18 mouse cellular contexts compared by ENCODE assay signal in genomic region chr5:73688576-73688975, GRCm38 (mm10). TPM values are rescaled to one million over a fixed set of nuclear protein-coding genes. Genes with fewer than 3 reads are reported as not detected.
A peak's percentile ranks its signal among the peaks of the same experiment; 100 is the strongest.
DNase-seq lines count a peak whose midpoint lies in the region; ATAC-seq lines count a peak whose summit lies in the region.
"Had no signal": no experiment of that assay in that cellular context is flagged by ENCODE, and none has a peak within 500 bp of the region (broad histone marks: within the 10 kb centered on the region; RNA-seq: fewer than 3 reads in every experiment).

No protein-coding gene starts in this region.

- no peaks in the 10 kb centered on the region for H3K36me3 ChIP-seq in midbrain, embryonic 11.5 days (ENCODE audit: control insufficient read depth, insufficient read depth, low read length)
- H3K36me3 ChIP-seq in midbrain, embryonic 14.5 days (ENCODE audit: control insufficient read depth, insufficient read depth, low read length) = no peaks in the 10 kb centered on the region
- H3K36me3 ChIP-seq in heart, embryonic 14.5 days (ENCODE audit: control insufficient read depth, insufficient read depth, low read length) = no peaks in the 10 kb centered on the region
- H3K36me3 ChIP-seq in kidney, embryonic 14.5 days (ENCODE audit: control insufficient read depth, insufficient read depth, low read length) = no peaks in the 10 kb centered on the region
- H3K36me3 ChIP-seq in forebrain, embryonic 16.5 days (ENCODE audit: control insufficient read depth, insufficient read depth) = no peaks in the 10 kb centered on the region
- H3K36me3 ChIP-seq: hindbrain, embryonic 12.5 days; limb, embryonic 12.5 days; neural tube, embryonic 13.5 days had no signal

- no peak overlapping the region for H3K9ac ChIP-seq in midbrain, embryonic 11.5 days (ENCODE audit: low read length)
- H3K9ac ChIP-seq in midbrain, embryonic 14.5 days (replicated peaks; ENCODE audit: low read length) = no peak overlapping the region
- no peak overlapping the region for H3K9ac ChIP-seq in heart, embryonic 14.5 days (ENCODE audit: low read length)
- no peak overlapping the region for H3K9ac ChIP-seq in kidney, embryonic 14.5 days (ENCODE audit: low read depth, low read length)
- H3K9ac ChIP-seq in forebrain, embryonic 16.5 days (replicated peaks; ENCODE audit: low read depth, low read length) = no peak overlapping the region
- H3K9ac ChIP-seq: hindbrain, embryonic 12.5 days; limb, embryonic 12.5 days; neural tube, embryonic 13.5 days had no signal

- no peak overlapping the region for H3K4me3 ChIP-seq in midbrain, embryonic 11.5 days (ENCODE audit: low read depth, low read length)
- H3K4me3 ChIP-seq in midbrain, embryonic 14.5 days (replicated peaks; ENCODE audit: low read depth, low read length) = no peak overlapping the region
- no peak overlapping the region for H3K4me3 ChIP-seq in heart, embryonic 14.5 days (ENCODE audit: control insufficient read depth in 1 of 2, insufficient read depth in 1 of 2, low read depth in 1 of 2, low read length in 2 of 2)
- no peak overlapping the region for H3K4me3 ChIP-seq in kidney, embryonic 14.5 days (ENCODE audit: low read length)
- H3K4me3 ChIP-seq in forebrain, embryonic 16.5 days (replicated peaks; ENCODE audit: low read length) = no peak overlapping the region
- H3K4me3 ChIP-seq: erythroblast, embryonic 14.5 days; hindbrain, embryonic 12.5 days; layer of hippocampus, adult 2 months; left cerebral cortex, adult 2 months; limb, embryonic 12.5 days; neural tube, embryonic 13.5 days had no signal

- H3K27me3 ChIP-seq in midbrain, embryonic 11.5 days (ENCODE audit: control insufficient read depth, insufficient read depth, low read length) = no peaks in the 10 kb centered on the region
- H3K27me3 ChIP-seq in midbrain, embryonic 14.5 days (ENCODE audit: control insufficient read depth, insufficient read depth, low read length) = no peaks in the 10 kb centered on the region
- H3K27me3 ChIP-seq in heart, embryonic 14.5 days (ENCODE audit: control insufficient read depth, insufficient read depth, low read length) = no peaks in the 10 kb centered on the region
- no peaks in the 10 kb centered on the region for H3K27me3 ChIP-seq in kidney, embryonic 14.5 days (ENCODE audit: control insufficient read depth, insufficient read depth, low read length)
- H3K27me3 ChIP-seq in forebrain, embryonic 16.5 days (replicated peaks; ENCODE audit: control insufficient read depth, insufficient read depth, low read length) = no peaks in the 10 kb centered on the region
- H3K27me3 ChIP-seq: hindbrain, embryonic 12.5 days; limb, embryonic 12.5 days; neural tube, embryonic 13.5 days had no signal

- no peak overlapping the region for H3K27ac ChIP-seq in midbrain, embryonic 11.5 days (ENCODE audit: low read depth, low read length)
- H3K27ac ChIP-seq in midbrain, embryonic 14.5 days (replicated peaks; ENCODE audit: low read depth, low read length) = no peak overlapping the region
- peak overlapping the region; percentile 50 to 53; a peak in 3 of 4 replicates for H3K27ac ChIP-seq in heart, embryonic 14.5 days (replicated peaks in 1 of 2; ENCODE audit: control insufficient read depth in 1 of 2, insufficient read depth in 1 of 2, low read depth in 2 of 2, low read length in 2 of 2)
- no peak overlapping the region for H3K27ac ChIP-seq in kidney, embryonic 14.5 days (ENCODE audit: low read depth, low read length)
- H3K27ac ChIP-seq in forebrain, embryonic 16.5 days (ENCODE audit: low read length) = no peak overlapping the region
- H3K27ac ChIP-seq: hindbrain, embryonic 12.5 days; layer of hippocampus, adult 2 months; left cerebral cortex, adult 2 months; limb, embryonic 12.5 days; neural tube, embryonic 13.5 days had no signal

- 87% methylated on average over 1 of the region's 1 CpGs for WGBS in midbrain, embryonic 11.5 days
- WGBS in midbrain, embryonic 14.5 days = 91% methylated on average over 1 of the region's 1 CpGs
- WGBS in heart, embryonic 14.5 days = 17% methylated on average over 1 of the region's 1 CpGs
- 69% methylated on average over 1 of the region's 1 CpGs for WGBS in kidney, embryonic 14.5 days
- WGBS in forebrain, embryonic 16.5 days = 86% methylated on average over 1 of the region's 1 CpGs

- no peak overlapping the region for H3K4me2 ChIP-seq in midbrain, embryonic 11.5 days
- no peak overlapping the region for H3K4me2 ChIP-seq in midbrain, embryonic 14.5 days (ENCODE audit: low read length)
- no peak overlapping the region for H3K4me2 ChIP-seq in heart, embryonic 14.5 days (ENCODE audit: low read length)
- H3K4me2 ChIP-seq in kidney, embryonic 14.5 days (replicated peaks; ENCODE audit: low read depth, low read length) = no peak overlapping the region
- H3K4me2 ChIP-seq in forebrain, embryonic 16.5 days (ENCODE audit: low read length) = no peak overlapping the region
- H3K4me2 ChIP-seq: hindbrain, embryonic 12.5 days; limb, embryonic 12.5 days; neural tube, embryonic 13.5 days had no signal

- no peaks in the 10 kb centered on the region for H3K9me3 ChIP-seq in midbrain, embryonic 11.5 days (ENCODE audit: control insufficient read depth, low read length)
- no peaks in the 10 kb centered on the region for H3K9me3 ChIP-seq in midbrain, embryonic 14.5 days (ENCODE audit: control insufficient read depth, low read length)
- no peaks in the 10 kb centered on the region for H3K9me3 ChIP-seq in heart, embryonic 14.5 days (ENCODE audit: control insufficient read depth, low read length)
- no peaks in the 10 kb centered on the region for H3K9me3 ChIP-seq in kidney, embryonic 14.5 days (ENCODE audit: control insufficient read depth, low read length)
- H3K9me3 ChIP-seq in forebrain, embryonic 16.5 days (ENCODE audit: control insufficient read depth, low read length) = no peaks in the 10 kb centered on the region
- H3K9me3 ChIP-seq: hindbrain, embryonic 12.5 days; limb, embryonic 12.5 days; neural tube, embryonic 13.5 days had no signal

- no peak for ATAC-seq in midbrain, embryonic 11.5 days (ENCODE audit: low FRiP score)
- ATAC-seq in midbrain, embryonic 14.5 days (ENCODE audit: low FRiP score, low TSS enrichment) = no peak
- ATAC-seq in heart, embryonic 14.5 days (ENCODE audit: insufficient number of reproducible peaks, insufficient read depth, low FRiP score, low read depth) = no peak
- no peak for ATAC-seq in kidney, embryonic 14.5 days (ENCODE audit: low FRiP score, low TSS enrichment)
- ATAC-seq in forebrain, embryonic 16.5 days = no peak

- DNase-seq in adrenal gland, adult (ENCODE audit: inconsistent age in 2 of 2, low spot score in 1 of 2) = peak; percentile 21 to 71
- DNase-seq in adrenal gland, adult 8-10 months = no peak
- peak; percentile 31 for DNase-seq in midbrain, embryonic 11.5 days (ENCODE audit: low spot score, missing footprints)
- no peak for DNase-seq in midbrain, embryonic 14.5 days
- DNase-seq in B cell, adult 2 months = no peak
- DNase-seq: adrenal gland, postnatal 10 days; cerebellum, adult 9-11 months; gastrocnemius, postnatal 14 days had no signal

- H3K4me1 ChIP-seq in midbrain, embryonic 11.5 days (ENCODE audit: control insufficient read depth, insufficient read depth, low read length) = no peaks in the 10 kb centered on the region
- H3K4me1 ChIP-seq in midbrain, embryonic 14.5 days (ENCODE audit: control insufficient read depth, insufficient read depth, low read length) = no peaks in the 10 kb centered on the region
- H3K4me1 ChIP-seq in heart, embryonic 14.5 days (ENCODE audit: control insufficient read depth in 2 of 2, insufficient read depth in 2 of 2, low read length in 2 of 2) = peaks cover 9 to 38% of the 10 kb centered on the region in 2 experiments
- H3K4me1 ChIP-seq in kidney, embryonic 14.5 days (ENCODE audit: control insufficient read depth, insufficient read depth, low read length) = no peaks in the 10 kb centered on the region
- H3K4me1 ChIP-seq in forebrain, embryonic 16.5 days (replicated peaks; ENCODE audit: control insufficient read depth, insufficient read depth, low read length) = no peaks in the 10 kb centered on the region
- H3K4me1 ChIP-seq: hindbrain, embryonic 12.5 days; neural tube, embryonic 13.5 days had no signal

RNA-seq across cellular contexts. Expression of gene Spata18, which starts 37.4 kb away (rescaled TPM):
- total RNA-seq in adrenal gland, adult 8-10 months (2022) = not detected
- polyA plus RNA-seq in midbrain, embryonic 11.5 days (2014; fragmentation: Nextera tagmentation; extraction: Ambion mirVana) = 0.10 and 0.12 TPM in 2 replicates
- polyA plus RNA-seq in midbrain, embryonic 14.5 days (2014; fragmentation: Nextera tagmentation; extraction: Ambion mirVana) = 0.21 TPM in 1 of 2 replicates, not detected in the other
- 0.84 and 0.97 TPM in 2 replicates for polyA plus RNA-seq in heart, embryonic 14.5 days (2014; fragmentation: Nextera tagmentation; extraction: Ambion mirVana)
- polyA plus RNA-seq in kidney, embryonic 14.5 days (2014; fragmentation: Nextera tagmentation; extraction: Ambion mirVana) = 0.16 and 0.20 TPM in 2 replicates
- 0.44 and 0.72 TPM in 2 replicates for polyA plus RNA-seq in forebrain, embryonic 16.5 days (2015; fragmentation: Nextera tagmentation; extraction: Ambion mirVana)
- total RNA-seq: left cerebral cortex, adult 2 months had no signal
- polyA plus RNA-seq: erythroblast, embryonic 14.5 days; liver, embryonic 16.5 days had no signal

RNA-seq across cellular contexts. Expression of gene Sgcb, which starts 41.0 kb away (rescaled TPM):
- total RNA-seq in adrenal gland, adult 8-10 months (2022) = 10 to 100 TPM; 23.3 to 30.5 (median 24.9) TPM
- 20.4 and 23.3 TPM in 2 replicates for polyA plus RNA-seq in midbrain, embryonic 11.5 days (2014; fragmentation: Nextera tagmentation; extraction: Ambion mirVana)
- 30.8 and 32.2 TPM in 2 replicates for polyA plus RNA-seq in midbrain, embryonic 14.5 days (2014; fragmentation: Nextera tagmentation; extraction: Ambion mirVana)
- 34.8 and 37.9 TPM in 2 replicates for polyA plus RNA-seq in heart, embryonic 14.5 days (2014; fragmentation: Nextera tagmentation; extraction: Ambion mirVana)
- 16.7 and 23.2 TPM in 2 replicates for polyA plus RNA-seq in kidney, embryonic 14.5 days (2014; fragmentation: Nextera tagmentation; extraction: Ambion mirVana)
- polyA plus RNA-seq in forebrain, embryonic 16.5 days (2015; fragmentation: Nextera tagmentation; extraction: Ambion mirVana) = 29.5 and 30.5 TPM in 2 replicates
- polyA plus RNA-seq: erythroblast, embryonic 14.5 days had no signal

RNA-seq across cellular contexts. Expression of gene Lrrc66, which starts 56.2 kb away (rescaled TPM):
- not detected for total RNA-seq in adrenal gland, adult 8-10 months (2022)
- 0.04 TPM in 1 of 2 replicates, not detected in the other for polyA plus RNA-seq in midbrain, embryonic 11.5 days (2014; fragmentation: Nextera tagmentation; extraction: Ambion mirVana)
- not detected in 2 replicates for polyA plus RNA-seq in midbrain, embryonic 14.5 days (2014; fragmentation: Nextera tagmentation; extraction: Ambion mirVana)
- polyA plus RNA-seq in heart, embryonic 14.5 days (2014; fragmentation: Nextera tagmentation; extraction: Ambion mirVana) = 0.23 TPM in 1 of 2 replicates, not detected in the other
- 0.06 TPM in 1 of 2 replicates, not detected in the other for polyA plus RNA-seq in kidney, embryonic 14.5 days (2014; fragmentation: Nextera tagmentation; extraction: Ambion mirVana)
- polyA plus RNA-seq in forebrain, embryonic 16.5 days (2015; fragmentation: Nextera tagmentation; extraction: Ambion mirVana) = not detected in 2 replicates
- total RNA-seq: adrenal gland, postnatal 10 days; gastrocnemius, postnatal 14 days; layer of hippocampus, adult 2 months; left cerebral cortex, adult 2 months had no signal
- polyA plus RNA-seq: erythroblast, embryonic 14.5 days; hindbrain, embryonic 12.5 days; limb, embryonic 12.5 days; neural tube, embryonic 13.5 days had no signal

Comparison
In these comparisons a context has a peak if more than half of its experiments do, and no peak if none do; other contexts are left out.
1. DNase-seq: peak in adrenal gland, adult (2 of 2) and midbrain, embryonic 11.5 days (single experiment); none in adrenal gland, adult 8-10 months (single experiment), midbrain, embryonic 14.5 days (single experiment) and B cell, adult 2 months (0 of 2).
2. H3K27ac ChIP-seq: peak in heart, embryonic 14.5 days (2 of 2); none in midbrain, embryonic 11.5 days (single experiment), midbrain, embryonic 14.5 days (single experiment), kidney, embryonic 14.5 days (single experiment) and forebrain, embryonic 16.5 days (single experiment).